Mouse (Mus musculus) CH12.LX (cell line): ENCODE data around the gene Vps13a. TPM values are rescaled to one million over a fixed set of nuclear protein-coding genes. Genes with fewer than 3 reads are reported as not detected.
A peak's percentile ranks its signal among the peaks of the same experiment; 100 is the strongest.

Source experiments
- DNase-seq: peaks from one replicate; pipeline ENCODE4 v3.0.0-alpha.2; 2013; ENCODE audit errors: extremely low read depth
- H3K27ac ChIP-seq: 2 replicates; pipeline ENCODE4 v1.5.1; 2012; ENCODE audit warnings: low read depth, mild to moderate bottlenecking, control low read depth, moderate library complexity; ENCODE audit not compliant: insufficient read depth
- H3K27me3 ChIP-seq: replicated peaks from 2 replicates; pipeline ENCODE3; 2012; ENCODE audit warnings: inconsistent platforms
- H3K36me3 ChIP-seq, 2 experiments: replicated peaks in 1 of 2; 2 replicates each; pipeline versions ENCODE3 to v1.6.1; 2012; ENCODE audit warnings: inconsistent platforms in 1 of 2, low read length in 1 of 2, mild to moderate bottlenecking in 1 of 2, mixed read lengths in 1 of 2, moderate library complexity in 1 of 2; ENCODE audit not compliant: control insufficient read depth in 1 of 2, insufficient read depth in 1 of 2
- H3K4me1 ChIP-seq, 2 experiments: 2 replicates each; pipeline ENCODE4 v1.6.1; 2012; ENCODE audit warnings: inconsistent platforms in 1 of 2, moderate library complexity in 1 of 2; ENCODE audit not compliant: insufficient read depth in 2 of 2, control insufficient read depth in 1 of 2
- H3K4me2 ChIP-seq: 2 replicates; pipeline ENCODE4 v1.6.1; 2012; ENCODE audit warnings: low read depth, mild to moderate bottlenecking, control low read depth; ENCODE audit not compliant: poor library complexity, insufficient read depth, severe bottlenecking
- H3K4me3 ChIP-seq, 3 experiments: fragments of 150-350 bp in 1 of 3; sonication (generic) in 1 of 3; replicated peaks in 1 of 3; 2 replicates each; pipeline versions ENCODE3 to v1.5.1; 2011 to 2012; ENCODE audit warnings: low read depth in 2 of 3, low read length in 2 of 3, mild to moderate bottlenecking in 2 of 3, moderate library complexity in 2 of 3, control low read depth in 1 of 3, improper control_type of control experiment in 1 of 3, inconsistent platforms in 1 of 3, mixed read lengths in 1 of 3; ENCODE audit not compliant: poor library complexity in 1 of 3
- H3K79me2 ChIP-seq: replicated peaks from 2 replicates; pipeline ENCODE4 v1.6.1; 2012; ENCODE audit warnings: mild to moderate bottlenecking, moderate library complexity; ENCODE audit not compliant: control insufficient read depth, poor library complexity, insufficient read depth, severe bottlenecking; ENCODE audit errors: extremely low read depth
- H3K9ac ChIP-seq: 2 replicates; pipeline ENCODE4 v1.6.1; 2012; ENCODE audit warnings: low read depth, mild to moderate bottlenecking, control low read depth, moderate library complexity; ENCODE audit not compliant: insufficient read depth
- H3K9me3 ChIP-seq: replicated peaks from 2 replicates; pipeline ENCODE3; 2012; ENCODE audit warnings: low read length, inconsistent platforms, mixed read lengths
- BHLHE40 ChIP-seq: IDR thresholded peaks from 2 replicates; pipeline ENCODE4 v1.6.1; 2011; ENCODE audit warnings: mild to moderate bottlenecking, low read depth, low read length, improper control_type of control experiment
- CHD2 ChIP-seq: IDR thresholded peaks from 2 replicates; pipeline ENCODE4 v1.6.1; 2011; ENCODE audit warnings: low read length, improper control_type of control experiment
- CTCF ChIP-seq, 2 experiments: IDR thresholded peaks in 1 of 2; conservative IDR thresholded peaks in 1 of 2; 2 replicates each; pipeline ENCODE4 v1.5.1; 2011 to 2012; ENCODE audit warnings: low read depth in 2 of 2, low read length in 2 of 2, improper control_type of control experiment in 1 of 2, inconsistent platforms in 1 of 2, mild to moderate bottlenecking in 1 of 2, moderate library complexity in 1 of 2
- E2F4 ChIP-seq: IDR thresholded peaks from 2 replicates; pipeline ENCODE4 v1.6.1; 2011; ENCODE audit warnings: low read depth, low read length, improper control_type of control experiment; ENCODE audit not compliant: insufficient replicate concordance
- ELF1 ChIP-seq: IDR thresholded peaks from 2 replicates; pipeline ENCODE4 v1.6.1; 2014; ENCODE audit warnings: low read depth, mild to moderate bottlenecking, inconsistent platforms, low read length, improper control_type of control experiment
- EP300 ChIP-seq: IDR thresholded peaks from 2 replicates; pipeline ENCODE4 v1.6.1; 2011; ENCODE audit warnings: low read length, improper control_type of control experiment
- ETS1 ChIP-seq: conservative IDR thresholded peaks from 2 replicates; pipeline ENCODE4 v1.6.1; 2012; ENCODE audit warnings: low read depth, mild to moderate bottlenecking, inconsistent platforms, low read length, improper control_type of control experiment, moderate library complexity
- GABPA ChIP-seq: IDR thresholded peaks from 2 replicates; pipeline ENCODE4 v1.6.1; 2012; ENCODE audit warnings: low read depth, low read length, improper control_type of control experiment, inconsistent platforms; ENCODE audit not compliant: insufficient replicate concordance
- HCFC1 ChIP-seq: IDR thresholded peaks from 2 replicates; pipeline ENCODE4 v1.6.1; 2012; ENCODE audit warnings: low read depth, mild to moderate bottlenecking, inconsistent platforms, low read length, improper control_type of control experiment
- IRF4 ChIP-seq: IDR thresholded peaks from 2 replicates; pipeline ENCODE4 v1.6.1; 2014; ENCODE audit warnings: low read depth, mild to moderate bottlenecking, inconsistent platforms, low read length, improper control_type of control experiment
- JUN ChIP-seq: IDR thresholded peaks from 2 replicates; pipeline ENCODE4 v1.6.1; 2011; ENCODE audit warnings: low read depth, mild to moderate bottlenecking, low read length, improper control_type of control experiment, moderate library complexity; ENCODE audit not compliant: insufficient read depth
- KAT2A ChIP-seq: IDR thresholded peaks from 2 replicates; pipeline ENCODE4 v1.6.1; 2012; ENCODE audit warnings: low read length, improper control_type of control experiment, inconsistent platforms; ENCODE audit not compliant: insufficient replicate concordance
- MAFK ChIP-seq: IDR thresholded peaks from 2 replicates; pipeline ENCODE4 v1.6.1; 2011; ENCODE audit warnings: low read length, improper control_type of control experiment; ENCODE audit not compliant: insufficient replicate concordance
- MAX ChIP-seq: IDR thresholded peaks from 2 replicates; pipeline ENCODE4 v1.6.1; 2011; ENCODE audit warnings: low read length, improper control_type of control experiment
- MAZ ChIP-seq: IDR thresholded peaks from 2 replicates; pipeline ENCODE4 v1.6.1; 2012; ENCODE audit warnings: low read depth, mild to moderate bottlenecking, inconsistent platforms, low read length, improper control_type of control experiment, moderate library complexity
- MEF2A ChIP-seq: IDR thresholded peaks from 2 replicates; pipeline ENCODE4 v1.6.1; 2014; ENCODE audit warnings: low read depth, mild to moderate bottlenecking, inconsistent platforms, low read length, improper control_type of control experiment, borderline replicate concordance
- MXI1 ChIP-seq: IDR thresholded peaks from 2 replicates; pipeline ENCODE4 v1.6.1; 2011; ENCODE audit warnings: mild to moderate bottlenecking, low read depth, low read length, improper control_type of control experiment
- MYC ChIP-seq: IDR thresholded peaks from 2 replicates; pipeline ENCODE4 v1.6.1; 2011; ENCODE audit warnings: low read depth, mild to moderate bottlenecking, improper control_type of control experiment, low read length
- NRF1 ChIP-seq: IDR thresholded peaks from 2 replicates; pipeline ENCODE4 v1.6.1; 2014; ENCODE audit warnings: low read depth, mild to moderate bottlenecking, inconsistent platforms, low read length, improper control_type of control experiment, moderate library complexity
- PAX5 ChIP-seq: IDR thresholded peaks from 2 replicates; pipeline ENCODE4 v1.6.1; 2012; ENCODE audit warnings: low read length, inconsistent platforms, mixed read lengths
- POLR2A ChIP-seq: IDR thresholded peaks from 2 replicates; pipeline ENCODE4 v1.6.1; 2011; ENCODE audit warnings: low read depth, mild to moderate bottlenecking, improper control_type of control experiment, low read length
- POLR2AphosphoS2 ChIP-seq: IDR thresholded peaks from 2 replicates; pipeline ENCODE4 v1.6.1; 2011; ENCODE audit warnings: low read depth, low read length, improper control_type of control experiment
- RAD21 ChIP-seq: IDR thresholded peaks from 2 replicates; pipeline ENCODE4 v1.6.1; 2011; ENCODE audit warnings: low read depth, mild to moderate bottlenecking, low read length, improper control_type of control experiment, moderate library complexity
- RCOR1 ChIP-seq: conservative IDR thresholded peaks from 2 replicates; pipeline ENCODE4 v1.6.1; 2012; ENCODE audit warnings: low read depth, mild to moderate bottlenecking, inconsistent platforms, low read length, improper control_type of control experiment
- SIN3A ChIP-seq: IDR thresholded peaks from 2 replicates; pipeline ENCODE4 v1.6.1; 2012; ENCODE audit warnings: low read length, improper control_type of control experiment, inconsistent platforms
- SMC3 ChIP-seq: IDR thresholded peaks from 2 replicates; pipeline ENCODE4 v1.6.1; 2011; ENCODE audit warnings: low read depth, low read length, improper control_type of control experiment
- USF1 ChIP-seq: IDR thresholded peaks from 2 replicates; pipeline ENCODE4 v1.6.1; 2014; ENCODE audit warnings: low read depth, mild to moderate bottlenecking, inconsistent platforms, low read length, improper control_type of control experiment
- USF2 ChIP-seq: conservative IDR thresholded peaks from 2 replicates; pipeline ENCODE4 v1.6.1; 2011; ENCODE audit warnings: low read depth, low read length, improper control_type of control experiment
- ZC3H11A ChIP-seq: IDR thresholded peaks from 2 replicates; pipeline ENCODE4 v1.6.1; 2012; ENCODE audit warnings: low read depth, mild to moderate bottlenecking, inconsistent platforms, low read length, improper control_type of control experiment
- dilution Hi-C: fragments of 300-500 bp; cut with MboI; formaldehyde crosslinking; loops from 2 replicates; pipeline ENCODE4 v1.14.3; 2020; ENCODE audit warnings: low sequenced_read_pairs; ENCODE audit not compliant: extremely low pct_unique_long_range_greater_than_20kb, extremely low pct_ligation_motif_present
- in situ Hi-C: fragments of 300-500 bp; cut with MboI; formaldehyde crosslinking; loops from 3 replicates; pipeline ENCODE4 v1.14.3; 2019; ENCODE audit warnings: low sequenced_read_pairs, low pct_ligation_motif_present, low pct_unique_long_range_greater_than_20kb, mixed read lengths
- polyA plus RNA-seq: library from polyadenylated mRNA; unstranded; fragments of >175 nt; gene quantifications from 2 replicates; pipeline ENCODE4 v1.2.1, GENCODE M21; 2012; ENCODE audit warnings: low read depth; ENCODE audit not compliant: insufficient read length
- total RNA-seq, 2 experiments: library from RNA; depleted of rRNA; stranded (reverse); fragments of 300-350 nt in 1 of 2; fragments of >200 nt in 1 of 2; gene quantifications; 2 replicates each; pipeline ENCODE4 v1.2.3; 2012 to 2014

Gene Vps13a
- total and polyA plus RNA-seq, 3 experiments = 32.5 to 36.7 (median 35.9) TPM

GRCm38 (mm10) chr19:16599298-16599970, 181.3 kb downstream of the Vps13a start:
- Histone ChIP-seq H3K4me2 (peak overlapping the region; percentile 92), H3K27me3 (no peaks in the 10 kb centered on the region), H3K4me3 (no peak overlapping the region), H3K9me3 (no peaks in the 10 kb centered on the region), H3K27ac (no peak overlapping the region), H3K4me1 (peaks cover 7 to 29% of the 10 kb centered on the region in 2 experiments), H3K36me3 (no peaks in the 10 kb centered on the region), H3K9ac (no peak overlapping the region; the same call in 1 of the 2 replicates), H3K79me2 (no peaks in the 10 kb centered on the region)
- TF ChIP-seq MXI1 (no peak), MYC (no peak), NRF1 (no peak), EP300 (no peak), SIN3A (no peak), ZC3H11A (peak; percentile 21; the same call in 1 of the 2 replicates), KAT2A (no peak), ETS1 (no peak), RAD21 (peak; percentile 95), ELF1 (no peak), CHD2 (no peak), BHLHE40 (no peak), RCOR1 (no peak), MEF2A (no peak), MAX (no peak), CTCF (conservative IDR thresholded peaks at IDR 0.05 in 1 of 2, IDR thresholded peaks at IDR 0.05 in 1 of 2; ENCODE audit: low read depth in 2 of 2, low read length in 2 of 2) (peak; percentile 91 to 99), MAFK (no peak), USF2 (no peak), JUN (no peak), GABPA (no peak), PAX5 (no peak), POLR2AphosphoS2 (no peak), SMC3 (peak; percentile 62), IRF4 (no peak), POLR2A (no peak), E2F4 (no peak), MAZ (no peak), HCFC1 (no peak), USF1 (no peak)
- dilution Hi-C loops (no loop called here), in situ Hi-C loops (loop anchor here (10.0 to 25.0 kb wide), 2 partner anchors 175 to 537 kb away; no protein-coding TSS in a partner anchor)
- peak; percentile 76 for DNase-seq
